Comparison of ENCODE assay signal across 24 mouse cellular contexts in genomic region chr11:17533706-17534105, GRCm38 (mm10).
DNase-seq lines count a peak whose midpoint lies in the region; ATAC-seq and TF ChIP-seq lines count a peak whose summit lies in the region.
"Had no signal": no experiment of that assay in that cellular context is flagged by ENCODE, and none has a peak within 500 bp of the region (broad histone marks: within the 10 kb centered on the region; RNA-seq: fewer than 3 reads in every experiment).

No protein-coding gene starts in this region.

- 62% methylated on average over 3 of the region's 3 CpGs for WGBS in embryonic facial prominence, embryonic 14.5 days
- 90% methylated on average over 3 of the region's 3 CpGs for WGBS in embryonic facial prominence, embryonic 10.5 days

- TF ChIP-seq POLR2A in brain, embryonic 14.5 days (IDR thresholded peaks at IDR 0.05; ENCODE audit: borderline replicate concordance, extremely low read depth, insufficient read depth, insufficient read length, poor library complexity, severe bottlenecking): no peak

- intact Hi-C loops in heart, postnatal 36 days (cut with DNase I): no loop called here

- no peak overlapping the region for H3K4me2 ChIP-seq in embryonic facial prominence, embryonic 14.5 days (ENCODE audit: low read depth, low read length)
- H3K4me2 ChIP-seq: forebrain, embryonic 13.5 days; heart, embryonic 11.5 days; hindbrain, embryonic 13.5 days; lung, embryonic 15.5 days; midbrain, embryonic 13.5 days had no signal

- H3K4me1 ChIP-seq in embryonic facial prominence, embryonic 14.5 days (ENCODE audit: control insufficient read depth, insufficient read depth, low read length): no peaks in the 10 kb centered on the region
- no peaks in the 10 kb centered on the region for H3K4me1 ChIP-seq in embryonic facial prominence, embryonic 10.5 days
- H3K4me1 ChIP-seq: forebrain, embryonic 13.5 days; hindbrain, embryonic 13.5 days; megakaryocyte, embryonic 14.5 days; midbrain, embryonic 13.5 days had no signal

- H3K9ac ChIP-seq in embryonic facial prominence, embryonic 14.5 days (ENCODE audit: low read depth, low read length): no peak overlapping the region
- H3K9ac ChIP-seq: forebrain, embryonic 13.5 days; hindbrain, embryonic 13.5 days; liver, embryonic 14.5 days; lung, embryonic 15.5 days; midbrain, embryonic 13.5 days had no signal

- peak; percentile 64 for DNase-seq in embryonic facial prominence, embryonic 14.5 days (ENCODE audit: low spot score)
- no peak for DNase-seq in embryonic facial prominence, embryonic 10.5 days (ENCODE audit: low spot score)
- DNase-seq in lung, postnatal 36 days: peak; percentile 2
- DNase-seq in lung, adult 18-20 months: no peak
- peak; percentile 26 for DNase-seq in brain, embryonic 14.5 days (ENCODE audit: low read depth)
- no peak for DNase-seq in heart, postnatal 36 days
- DNase-seq: adrenal gland, adult 8-10 months; cerebellum, adult 18-20 months; gastrocnemius, postnatal 25 days; heart, adult 11 months; heart, postnatal 4 days; kidney, adult 8-10 months; kidney, postnatal 4 days; liver had no signal

- H3K4me3 ChIP-seq in embryonic facial prominence, embryonic 14.5 days (ENCODE audit: low read depth, low read length): no peak overlapping the region
- no peak overlapping the region for H3K4me3 ChIP-seq in embryonic facial prominence, embryonic 10.5 days
- H3K4me3 ChIP-seq: forebrain, embryonic 13.5 days; hindbrain, embryonic 13.5 days; lung, embryonic 15.5 days; megakaryocyte, embryonic 14.5 days; midbrain, embryonic 13.5 days had no signal

- no peaks in the 10 kb centered on the region for H3K9me3 ChIP-seq in embryonic facial prominence, embryonic 14.5 days (ENCODE audit: control insufficient read depth, low read length)
- no peaks in the 10 kb centered on the region for H3K9me3 ChIP-seq in embryonic facial prominence, embryonic 10.5 days
- H3K9me3 ChIP-seq: forebrain, embryonic 13.5 days; hindbrain, embryonic 13.5 days; lung, embryonic 15.5 days; megakaryocyte, embryonic 14.5 days; midbrain, embryonic 13.5 days had no signal

- no peak for TF ChIP-seq CTCF in brain, embryonic 14.5 days (IDR thresholded peaks at IDR 0.05; ENCODE audit: borderline replicate concordance, extremely low read depth, insufficient read depth, insufficient read length)

- no peaks in the 10 kb centered on the region for H3K36me3 ChIP-seq in embryonic facial prominence, embryonic 14.5 days (ENCODE audit: control insufficient read depth, insufficient read depth, low read length)
- H3K36me3 ChIP-seq in embryonic facial prominence, embryonic 10.5 days (replicated peaks): no peaks in the 10 kb centered on the region
- H3K36me3 ChIP-seq: hindbrain, embryonic 13.5 days; lung, embryonic 15.5 days; midbrain, embryonic 13.5 days had no signal

- no peaks in the 10 kb centered on the region for H3K27me3 ChIP-seq in embryonic facial prominence, embryonic 14.5 days (replicated peaks; ENCODE audit: control insufficient read depth, insufficient read depth, low read length)
- H3K27me3 ChIP-seq in embryonic facial prominence, embryonic 10.5 days (replicated peaks; ENCODE audit: low read depth, poor library complexity, severe bottlenecking): no peaks in the 10 kb centered on the region
- H3K27me3 ChIP-seq: CH12.LX; forebrain, embryonic 13.5 days; hindbrain, embryonic 13.5 days; lung, embryonic 15.5 days; megakaryocyte, embryonic 14.5 days; midbrain, embryonic 13.5 days had no signal

- no peak for ATAC-seq in embryonic facial prominence, embryonic 14.5 days (ENCODE audit: low read depth)
- ATAC-seq: forebrain, embryonic 13.5 days; intestine, embryonic 16.5 days; midbrain, embryonic 13.5 days had no signal

- no peak overlapping the region for H3K27ac ChIP-seq in embryonic facial prominence, embryonic 14.5 days (replicated peaks; ENCODE audit: low read depth, low read length)
- H3K27ac ChIP-seq in embryonic facial prominence, embryonic 10.5 days (replicated peaks): no peak overlapping the region
- H3K27ac ChIP-seq: forebrain, embryonic 13.5 days; hindbrain, embryonic 13.5 days; kidney, postnatal 0 days; liver, embryonic 14.5 days; lung, embryonic 15.5 days; midbrain, embryonic 13.5 days had no signal

Comparison
In these comparisons a context has a peak if more than half of its experiments do, and no peak if none do; other contexts are left out.
1. DNase-seq: peak in embryonic facial prominence, embryonic 14.5 days (single experiment), lung, postnatal 36 days (single experiment) and brain, embryonic 14.5 days (single experiment); none in embryonic facial prominence, embryonic 10.5 days (single experiment), lung, adult 18-20 months (0 of 2) and heart, postnatal 36 days (0 of 2).